ENCODE assay signal across 10 mouse cellular contexts in genomic region chr17:11157536-11157935, GRCm38 (mm10).
A peak's percentile ranks its signal among the peaks of the same experiment; 100 is the strongest.
DNase-seq lines count a peak whose midpoint lies in the region; ATAC-seq lines count a peak whose summit lies in the region.
"Had no signal": no experiment of that assay in that cellular context is flagged by ENCODE, and none has a peak within 500 bp of the region (broad histone marks: within the 10 kb centered on the region; RNA-seq: fewer than 3 reads in every experiment).

No protein-coding gene starts in this region.

- WGBS in forebrain, embryonic 13.5 days = 72% methylated on average over 7 of the region's 7 CpGs
- 83% methylated on average over 7 of the region's 7 CpGs for WGBS in forebrain, embryonic 12.5 days
- WGBS in embryonic facial prominence, embryonic 10.5 days = 86% methylated on average over 7 of the region's 7 CpGs

- no peak overlapping the region for H3K4me3 ChIP-seq in forebrain, embryonic 13.5 days
- H3K4me3 ChIP-seq in forebrain, embryonic 12.5 days (replicated peaks) = no peak overlapping the region
- no peak overlapping the region for H3K4me3 ChIP-seq in embryonic facial prominence, embryonic 10.5 days
- H3K4me3 ChIP-seq: limb, embryonic 13.5 days; midbrain, embryonic 12.5 days had no signal

- intact Hi-C loops in heart, postnatal 36 days (cut with DNase I) = no loop called here
- intact Hi-C loops in left cerebral cortex, postnatal 4 days (cut with DNase I) = no loop called here

- no peaks in the 10 kb centered on the region for H3K36me3 ChIP-seq in forebrain, embryonic 13.5 days (ENCODE audit: poor library complexity, severe bottlenecking)
- no peaks in the 10 kb centered on the region for H3K36me3 ChIP-seq in forebrain, embryonic 12.5 days (replicated peaks)
- H3K36me3 ChIP-seq in embryonic facial prominence, embryonic 10.5 days (replicated peaks) = no peaks in the 10 kb centered on the region
- H3K36me3 ChIP-seq: limb, embryonic 13.5 days; midbrain, embryonic 12.5 days had no signal

- no peak overlapping the region for H3K27ac ChIP-seq in forebrain, embryonic 13.5 days
- no peak overlapping the region for H3K27ac ChIP-seq in forebrain, embryonic 12.5 days
- H3K27ac ChIP-seq in embryonic facial prominence, embryonic 10.5 days (replicated peaks) = no peak overlapping the region
- H3K27ac ChIP-seq: limb, embryonic 13.5 days; midbrain, embryonic 12.5 days had no signal

- H3K4me2 ChIP-seq in forebrain, embryonic 13.5 days = no peak overlapping the region
- no peak overlapping the region for H3K4me2 ChIP-seq in forebrain, embryonic 12.5 days
- H3K4me2 ChIP-seq: limb, embryonic 13.5 days; midbrain, embryonic 12.5 days had no signal

- H3K9ac ChIP-seq in forebrain, embryonic 13.5 days = no peak overlapping the region
- H3K9ac ChIP-seq in forebrain, embryonic 12.5 days = no peak overlapping the region
- H3K9ac ChIP-seq: limb, embryonic 13.5 days; midbrain, embryonic 12.5 days had no signal

- ATAC-seq in forebrain, embryonic 13.5 days = peak; percentile 67; the same call in 1 of the 2 replicates
- ATAC-seq in forebrain, embryonic 12.5 days (ENCODE audit: low FRiP score) = no peak
- no peak for ATAC-seq in erythroid progenitor cell, adult 5-6 weeks (replicated peaks; ENCODE audit: low FRiP score, poor library complexity, severe bottlenecking)

- H3K4me1 ChIP-seq in forebrain, embryonic 13.5 days = peaks cover 19% of the 10 kb centered on the region
- no peaks in the 10 kb centered on the region for H3K4me1 ChIP-seq in forebrain, embryonic 12.5 days
- no peaks in the 10 kb centered on the region; the same call in 1 of the 2 replicates for H3K4me1 ChIP-seq in embryonic facial prominence, embryonic 10.5 days
- H3K4me1 ChIP-seq: limb, embryonic 13.5 days; midbrain, embryonic 12.5 days had no signal

- H3K9me3 ChIP-seq in forebrain, embryonic 13.5 days (replicated peaks) = no peaks in the 10 kb centered on the region
- no peaks in the 10 kb centered on the region for H3K9me3 ChIP-seq in forebrain, embryonic 12.5 days
- no peaks in the 10 kb centered on the region for H3K9me3 ChIP-seq in embryonic facial prominence, embryonic 10.5 days
- H3K9me3 ChIP-seq: limb, embryonic 13.5 days; midbrain, embryonic 12.5 days had no signal

- peak; percentile 90 to 92 for DNase-seq in cerebellum, postnatal 10 days
- DNase-seq in heart, postnatal 36 days = peak; percentile 2 to 10
- DNase-seq in left cerebral cortex, postnatal 4 days = peak; percentile 72
- no peak for DNase-seq in embryonic facial prominence, embryonic 10.5 days (ENCODE audit: low spot score)
- no peak for DNase-seq in urinary bladder, adult 2 months (ENCODE audit: low spot score)

- H3K27me3 ChIP-seq in forebrain, embryonic 13.5 days = no peaks in the 10 kb centered on the region
- H3K27me3 ChIP-seq in forebrain, embryonic 12.5 days = no peaks in the 10 kb centered on the region
- H3K27me3 ChIP-seq in embryonic facial prominence, embryonic 10.5 days (replicated peaks; ENCODE audit: low read depth, poor library complexity, severe bottlenecking) = no peaks in the 10 kb centered on the region
- H3K27me3 ChIP-seq: limb, embryonic 13.5 days; midbrain, embryonic 12.5 days had no signal

Comparison
In these comparisons a context has a peak if more than half of its experiments do, and no peak if none do; other contexts are left out.
1. DNase-seq: peak in cerebellum, postnatal 10 days (2 of 2), heart, postnatal 36 days (2 of 2) and left cerebral cortex, postnatal 4 days (single experiment); none in embryonic facial prominence, embryonic 10.5 days (single experiment) and urinary bladder, adult 2 months (single experiment).